Mouse (Mus musculus): Measurements from ENCODE around the gene Meis1. TPM values are rescaled to one million over a fixed set of nuclear protein-coding genes. Genes with fewer than 3 reads are reported as not detected.
A peak's percentile ranks its signal among the peaks of the same experiment; 100 is the strongest.

The Meis1 gene
- polyA plus RNA-seq, 1 experiment from 2014 or later = 84.7 TPM

GRCm38 (mm10) chr11:18982331-18982730 is 36.5 kb downstream of the Meis1 start:
- 0 out of 2 replicates have a peak, but pooled peaks have one; percentile 31 for ATAC-seq
- no peak overlapping the region for H3K9ac ChIP-seq (ENCODE audit: low read depth, low read length)
- 37% methylated on average over 3 of the region's 3 CpGs for WGBS
- H3K27me3 ChIP-seq (replicated peaks; ENCODE audit: control insufficient read depth, insufficient read depth, low read length) = no peaks in the 10 kb centered on the region
- peaks cover 14% of the 10 kb centered on the region for H3K4me1 ChIP-seq (ENCODE audit: control insufficient read depth, insufficient read depth, low read length)
- no peak overlapping the region for H3K4me2 ChIP-seq (ENCODE audit: low read depth, low read length)
- no peak overlapping the region for H3K27ac ChIP-seq (ENCODE audit: low read length)
- H3K4me3 ChIP-seq (ENCODE audit: low read length) = no peak overlapping the region
- no peaks in the 10 kb centered on the region for H3K9me3 ChIP-seq (ENCODE audit: control insufficient read depth, low read length)
- H3K36me3 ChIP-seq (ENCODE audit: control insufficient read depth, insufficient read depth, low read length) = no peaks in the 10 kb centered on the region

GRCm38 (mm10) chr11:18981367-18981766 is 37.4 kb downstream of the Meis1 start:
- Histone ChIP-seq H3K9ac (ENCODE audit: low read depth, low read length) (no peak overlapping the region), H3K9me3 (ENCODE audit: control insufficient read depth, low read length) (no peaks in the 10 kb centered on the region), H3K27me3 (replicated peaks; ENCODE audit: control insufficient read depth, insufficient read depth, low read length) (no peaks in the 10 kb centered on the region), H3K4me1 (ENCODE audit: control insufficient read depth, insufficient read depth, low read length) (peaks cover 14% of the 10 kb centered on the region), H3K4me3 (ENCODE audit: low read length) (no peak overlapping the region), H3K4me2 (ENCODE audit: low read depth, low read length) (no peak overlapping the region), H3K27ac (ENCODE audit: low read length) (no peak overlapping the region), H3K36me3 (ENCODE audit: control insufficient read depth, insufficient read depth, low read length) (no peaks in the 10 kb centered on the region)
- 40% methylated on average over 4 of the region's 4 CpGs for WGBS
- no peak for ATAC-seq

GRCm38 (mm10) chr11:18980615-18981014 is 38.2 kb downstream of the Meis1 start:
- peaks cover 14% of the 10 kb centered on the region for H3K4me1 ChIP-seq (ENCODE audit: control insufficient read depth, insufficient read depth, low read length)
- no peaks in the 10 kb centered on the region for H3K9me3 ChIP-seq (ENCODE audit: control insufficient read depth, low read length)
- no peak overlapping the region for H3K4me3 ChIP-seq (ENCODE audit: low read length)
- WGBS = 58% methylated on average over 5 of the region's 5 CpGs
- H3K36me3 ChIP-seq (ENCODE audit: control insufficient read depth, insufficient read depth, low read length) = no peaks in the 10 kb centered on the region
- H3K9ac ChIP-seq (ENCODE audit: low read depth, low read length) = no peak overlapping the region
- H3K27me3 ChIP-seq (replicated peaks; ENCODE audit: control insufficient read depth, insufficient read depth, low read length) = no peaks in the 10 kb centered on the region
- no peak overlapping the region for H3K4me2 ChIP-seq (ENCODE audit: low read depth, low read length)
- ATAC-seq = no peak
- H3K27ac ChIP-seq (ENCODE audit: low read length) = no peak overlapping the region

- Histone ChIP-seq H3K36me3 (ENCODE audit: control insufficient read depth, insufficient read depth, low read length) (no peaks in the 10 kb centered on the region), H3K4me2 (ENCODE audit: low read depth, low read length) (no peak overlapping the region), H3K27ac (ENCODE audit: low read length) (no peak overlapping the region), H3K4me3 (ENCODE audit: low read length) (no peak overlapping the region), H3K9ac (ENCODE audit: low read depth, low read length) (no peak overlapping the region), H3K27me3 (replicated peaks; ENCODE audit: control insufficient read depth, insufficient read depth, low read length) (no peaks in the 10 kb centered on the region), H3K4me1 (ENCODE audit: control insufficient read depth, insufficient read depth, low read length) (peaks cover 5% of the 10 kb centered on the region; the same call in 1 of the 2 replicates), H3K9me3 (ENCODE audit: control insufficient read depth, low read length) (no peaks in the 10 kb centered on the region)
- ATAC-seq = no peak
- WGBS = 85% methylated on average over 1 of the region's 1 CpGs
Observed at GRCm38 (mm10) chr11:18975087-18975486, 43.7 kb downstream of the Meis1 start.

GRCm38 (mm10) chr11:18973808-18974207 is 45.0 kb downstream of the Meis1 start:
- Histone ChIP-seq H3K4me1 (ENCODE audit: control insufficient read depth, insufficient read depth, low read length) (peaks cover 5% of the 10 kb centered on the region; the same call in 1 of the 2 replicates), H3K27me3 (replicated peaks; ENCODE audit: control insufficient read depth, insufficient read depth, low read length) (no peaks in the 10 kb centered on the region), H3K9me3 (ENCODE audit: control insufficient read depth, low read length) (no peaks in the 10 kb centered on the region), H3K4me2 (ENCODE audit: low read depth, low read length) (no peak overlapping the region), H3K27ac (ENCODE audit: low read length) (no peak overlapping the region), H3K36me3 (ENCODE audit: control insufficient read depth, insufficient read depth, low read length) (no peaks in the 10 kb centered on the region), H3K4me3 (ENCODE audit: low read length) (no peak overlapping the region), H3K9ac (ENCODE audit: low read depth, low read length) (no peak overlapping the region)
- WGBS = 35% methylated on average over 3 of the region's 3 CpGs
- no peak for ATAC-seq

- H3K27ac ChIP-seq (ENCODE audit: low read length) = no peak overlapping the region
- no peaks in the 10 kb centered on the region for H3K9me3 ChIP-seq (ENCODE audit: control insufficient read depth, low read length)
- no peak for ATAC-seq
- H3K4me2 ChIP-seq (ENCODE audit: low read depth, low read length) = no peak overlapping the region
- peaks cover 5% of the 10 kb centered on the region; the same call in 1 of the 2 replicates for H3K4me1 ChIP-seq (ENCODE audit: control insufficient read depth, insufficient read depth, low read length)
- no peak overlapping the region for H3K9ac ChIP-seq (ENCODE audit: low read depth, low read length)
- H3K36me3 ChIP-seq (ENCODE audit: control insufficient read depth, insufficient read depth, low read length) = no peaks in the 10 kb centered on the region
- no peaks in the 10 kb centered on the region for H3K27me3 ChIP-seq (replicated peaks; ENCODE audit: control insufficient read depth, insufficient read depth, low read length)
- no peak overlapping the region for H3K4me3 ChIP-seq (ENCODE audit: low read length)
Observed at GRCm38 (mm10) chr11:18972968-18973367, 45.8 kb downstream of the Meis1 start.

- Histone ChIP-seq H3K4me2 (ENCODE audit: low read depth, low read length) (no peak overlapping the region), H3K9ac (ENCODE audit: low read depth, low read length) (no peak overlapping the region), H3K27me3 (replicated peaks; ENCODE audit: control insufficient read depth, insufficient read depth, low read length) (no peaks in the 10 kb centered on the region), H3K27ac (ENCODE audit: low read length) (no peak overlapping the region), H3K4me3 (ENCODE audit: low read length) (no peak overlapping the region), H3K4me1 (ENCODE audit: control insufficient read depth, insufficient read depth, low read length) (0 out of 2 replicates have a peak, but pooled peaks cover 5% of the 10 kb centered on the region), H3K9me3 (ENCODE audit: control insufficient read depth, low read length) (no peaks in the 10 kb centered on the region), H3K36me3 (ENCODE audit: control insufficient read depth, insufficient read depth, low read length) (no peaks in the 10 kb centered on the region)
- 40% methylated on average over 3 of the region's 3 CpGs for WGBS
- ATAC-seq = no peak
Observed at GRCm38 (mm10) chr11:18971551-18971950, 47.2 kb downstream of the Meis1 start.

GRCm38 (mm10) chr11:18969920-18970336 is 48.9 kb downstream of the Meis1 start:
- 42% methylated on average over 2 of the region's 2 CpGs for WGBS
- no peaks in the 10 kb centered on the region for H3K36me3 ChIP-seq (ENCODE audit: control insufficient read depth, insufficient read depth, low read length)
- H3K4me2 ChIP-seq (ENCODE audit: low read depth, low read length) = no peak overlapping the region
- no peaks in the 10 kb centered on the region for H3K9me3 ChIP-seq (ENCODE audit: control insufficient read depth, low read length)
- no peak overlapping the region for H3K4me3 ChIP-seq (ENCODE audit: low read length)
- no peak for ATAC-seq
- H3K27me3 ChIP-seq (replicated peaks; ENCODE audit: control insufficient read depth, insufficient read depth, low read length) = no peaks in the 10 kb centered on the region
- no peak overlapping the region for H3K9ac ChIP-seq (ENCODE audit: low read depth, low read length)
- H3K27ac ChIP-seq (ENCODE audit: low read length) = no peak overlapping the region
- H3K4me1 ChIP-seq (ENCODE audit: control insufficient read depth, insufficient read depth, low read length) = peaks cover 8% of the 10 kb centered on the region; the same call in 1 of the 2 replicates

- no peak for ATAC-seq
- Histone ChIP-seq H3K27ac (ENCODE audit: low read length) (no peak overlapping the region), H3K9ac (ENCODE audit: low read depth, low read length) (no peak overlapping the region), H3K27me3 (replicated peaks; ENCODE audit: control insufficient read depth, insufficient read depth, low read length) (no peaks in the 10 kb centered on the region), H3K4me1 (ENCODE audit: control insufficient read depth, insufficient read depth, low read length) (peaks cover 17% of the 10 kb centered on the region), H3K9me3 (ENCODE audit: control insufficient read depth, low read length) (no peaks in the 10 kb centered on the region), H3K4me3 (ENCODE audit: low read length) (no peak overlapping the region), H3K36me3 (ENCODE audit: control insufficient read depth, insufficient read depth, low read length) (no peaks in the 10 kb centered on the region), H3K4me2 (ENCODE audit: low read depth, low read length) (no peak overlapping the region)
- 46% methylated on average over 5 of the region's 5 CpGs for WGBS
Observed at GRCm38 (mm10) chr11:18964418-18964817, 54.4 kb downstream of the Meis1 start.

Data from intestine, embryonic 16.5 days (tissue).